Mouse (Mus musculus) heart, postnatal 4 days (tissue): ENCODE data around the gene Ndufa3. TPM values are rescaled to one million over a fixed set of nuclear protein-coding genes. Genes with fewer than 3 reads are reported as not detected.
A peak's percentile ranks its signal among the peaks of the same experiment; 100 is the strongest.
"Not testable (repeated sequence)": the region's sequence is repeated elsewhere in the genome, so short reads cannot be mapped to it uniquely, and the experiment has no call there.

Source experiments
- DNase-seq: peaks from one replicate; pipeline ENCODE4 v3.0.0; 2021
- total RNA-seq, 2 experiments: library from RNA; stranded (reverse); gene quantifications; 2 replicates each; pipeline ENCODE4 v1.2.3; 2021

Ndufa3 gene
- 1,000 to 10,000 TPM; 1,232 to 1,303 TPM for total RNA-seq

DNA sequence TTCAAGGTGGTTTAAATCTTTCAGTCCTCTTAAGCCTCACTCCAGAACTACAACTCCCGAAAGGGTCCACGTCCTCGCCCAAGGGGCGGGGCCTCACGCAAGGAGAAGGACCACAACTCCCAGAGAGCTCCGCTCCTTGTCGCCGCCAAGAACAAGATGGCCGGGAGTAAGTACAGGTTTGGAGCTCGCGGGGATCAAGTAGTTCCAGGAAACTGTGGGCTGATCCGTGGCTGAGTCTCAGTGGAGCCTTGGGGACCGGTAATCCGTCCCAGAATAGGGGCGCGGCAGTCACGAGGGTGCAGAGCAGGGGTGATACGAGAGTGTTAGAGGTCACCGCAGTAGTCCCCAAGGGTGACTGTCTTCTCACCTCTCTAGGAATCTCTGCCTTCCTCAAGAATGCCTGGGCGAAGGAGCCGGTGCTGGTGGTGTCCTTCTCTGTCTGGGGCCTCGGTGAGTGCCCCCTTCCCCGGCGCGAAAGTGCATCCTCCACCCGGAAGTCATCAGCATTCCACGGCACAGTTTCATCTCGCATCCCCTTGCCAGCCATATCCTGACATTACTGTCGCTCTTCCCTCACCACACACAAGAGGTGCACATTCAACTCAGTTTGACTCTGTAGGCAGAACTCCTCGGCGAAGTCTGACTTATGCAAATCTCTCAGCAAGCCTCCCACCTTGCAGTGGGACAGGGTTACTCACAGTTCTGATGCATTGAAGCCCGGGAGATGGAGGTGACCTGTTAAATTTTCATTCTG is at the start of gene Ndufa3:
TSS of gene Ndufa3 (plus strand) at position 132 of the 754 bp plus-strand sequence.
- DNase-seq = peak; percentile 88

DNA sequence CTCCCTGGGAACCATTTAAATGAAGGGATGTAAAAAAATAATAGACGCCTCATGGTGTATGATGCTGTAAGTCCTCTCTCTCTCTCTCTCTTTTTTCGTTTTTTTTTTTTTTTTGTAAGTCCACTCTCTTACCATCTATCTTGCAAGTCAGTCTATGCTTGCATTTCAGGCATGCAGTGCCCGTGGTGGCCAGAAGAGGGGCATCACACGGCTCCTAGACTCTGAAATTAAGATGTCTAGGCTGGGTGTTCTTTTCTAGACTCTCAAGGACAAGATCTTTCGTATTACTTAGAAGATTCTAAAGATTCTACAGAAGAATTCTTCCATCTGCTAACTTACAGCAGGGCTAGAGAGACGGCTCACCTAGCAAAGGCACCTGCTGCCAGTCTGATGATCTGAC is 47.4 kb upstream of the Ndufa3 start:
- DNase-seq = no peak

DNA sequence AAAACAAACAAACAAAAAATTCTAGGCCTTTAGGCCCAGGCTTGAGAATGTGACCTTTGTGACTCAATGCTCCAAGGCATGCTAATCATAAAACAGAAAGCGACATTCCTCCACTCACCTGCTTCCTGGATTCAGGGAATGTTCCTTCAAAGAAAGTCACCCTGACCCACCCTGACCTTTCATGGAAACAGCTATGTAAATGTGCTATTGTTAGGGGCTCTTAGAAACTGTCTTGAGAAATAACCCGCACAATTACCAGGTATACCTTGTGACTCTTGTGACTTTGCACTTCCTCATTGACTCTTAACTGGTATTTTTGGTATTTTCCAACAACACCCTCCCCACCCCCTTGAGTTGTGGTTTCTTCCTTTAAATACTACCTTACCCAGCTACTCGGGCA is 46.6 kb upstream of the Ndufa3 start:
- DNase-seq = not testable (repeated sequence)

DNA sequence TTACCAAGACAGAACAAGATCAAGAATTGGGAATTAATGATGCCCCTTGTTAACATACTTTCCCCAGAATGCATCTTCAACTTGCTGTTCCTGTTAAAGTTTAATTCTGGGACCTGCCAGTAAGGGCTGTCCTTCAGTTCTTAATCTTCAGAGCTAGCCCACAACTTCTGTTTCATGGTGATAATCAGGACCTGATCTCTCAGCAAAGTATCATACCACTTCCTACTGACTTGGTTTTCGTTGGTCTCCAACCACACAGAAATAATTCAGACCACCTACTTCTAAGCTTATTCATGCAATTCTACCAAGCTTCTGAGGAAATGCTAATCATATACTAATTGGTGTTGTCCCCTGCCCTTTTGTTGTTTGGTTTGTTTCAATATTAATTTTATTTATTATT is 45.3 kb upstream of the Ndufa3 start:
- DNase-seq = no peak

DNA sequence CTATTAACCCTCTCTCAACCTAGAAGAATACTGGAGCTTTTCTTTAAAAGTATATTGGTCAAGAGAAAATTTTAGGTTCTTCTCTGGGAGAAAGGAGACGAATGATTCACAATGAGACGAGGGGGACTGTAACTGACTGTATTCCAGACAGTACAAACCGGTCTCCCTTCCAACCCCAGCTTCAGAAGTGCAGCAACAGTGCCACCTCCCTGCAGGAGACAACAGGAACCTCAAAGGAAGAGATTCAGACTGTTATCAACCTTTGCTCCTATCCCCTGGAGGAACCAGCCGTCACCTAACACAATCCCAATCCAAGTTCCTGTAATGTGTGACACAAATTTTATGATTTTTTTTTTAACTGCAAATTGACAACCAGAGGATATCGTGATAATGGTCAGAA is 43.0 kb upstream of the Ndufa3 start:
- DNase-seq = no peak

DNA sequence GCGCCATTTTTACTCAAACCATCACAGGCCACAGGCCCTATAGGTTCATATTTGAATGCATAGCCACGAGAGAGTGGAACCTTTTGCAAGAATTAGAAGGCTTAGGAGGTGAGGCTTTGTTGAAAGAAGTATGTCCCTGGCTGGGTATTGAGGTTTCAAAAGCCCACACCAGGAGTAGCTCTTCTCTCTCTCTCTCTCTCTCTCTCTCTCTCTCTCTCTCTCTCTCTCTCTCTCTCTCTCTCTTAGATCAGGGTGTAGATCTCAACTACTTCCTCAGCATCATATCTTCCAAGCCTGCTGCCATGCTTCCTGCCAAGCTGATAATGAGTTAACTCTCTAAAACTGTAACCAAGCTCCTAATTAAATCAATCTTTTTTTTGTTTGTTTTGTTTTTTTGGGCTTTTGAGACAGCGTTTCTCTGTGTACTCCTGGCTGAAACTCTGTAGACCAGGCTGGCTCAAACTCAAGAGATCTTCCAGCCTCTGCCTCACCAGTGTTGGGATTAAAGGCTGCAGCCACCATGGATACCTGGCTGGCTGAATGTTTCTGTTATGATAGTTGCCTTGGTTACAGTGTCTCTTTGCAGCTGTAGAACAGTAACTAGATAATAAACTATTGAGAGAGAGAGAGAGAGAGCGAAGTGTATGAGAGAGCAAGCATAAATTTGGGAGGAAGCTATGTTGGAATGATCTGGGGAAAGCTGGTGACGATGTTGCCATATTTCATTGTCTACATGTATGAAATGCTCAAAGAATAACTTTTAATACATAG is 40.6 kb upstream of the Ndufa3 start:
- DNase-seq = no peak

DNA sequence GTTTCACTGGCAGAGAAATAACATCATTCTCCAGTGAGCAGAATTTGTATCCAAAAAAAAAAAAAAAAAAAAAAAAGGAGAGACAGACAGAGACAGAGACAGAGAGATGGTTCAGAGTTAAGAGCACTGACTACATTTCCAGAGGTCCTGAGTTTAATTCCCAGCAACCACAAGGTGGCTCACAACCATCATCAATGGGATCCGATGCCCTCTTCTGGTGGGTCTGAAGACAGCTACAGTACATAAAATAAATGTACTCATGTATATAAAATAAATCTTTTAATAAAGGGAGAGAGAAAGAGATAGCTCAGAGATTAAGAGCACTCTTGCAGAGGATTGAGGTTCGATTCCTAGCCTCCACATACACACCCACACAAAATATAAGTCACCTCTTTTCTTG is 39.0 kb upstream of the Ndufa3 start:
- no peak for DNase-seq

DNA sequence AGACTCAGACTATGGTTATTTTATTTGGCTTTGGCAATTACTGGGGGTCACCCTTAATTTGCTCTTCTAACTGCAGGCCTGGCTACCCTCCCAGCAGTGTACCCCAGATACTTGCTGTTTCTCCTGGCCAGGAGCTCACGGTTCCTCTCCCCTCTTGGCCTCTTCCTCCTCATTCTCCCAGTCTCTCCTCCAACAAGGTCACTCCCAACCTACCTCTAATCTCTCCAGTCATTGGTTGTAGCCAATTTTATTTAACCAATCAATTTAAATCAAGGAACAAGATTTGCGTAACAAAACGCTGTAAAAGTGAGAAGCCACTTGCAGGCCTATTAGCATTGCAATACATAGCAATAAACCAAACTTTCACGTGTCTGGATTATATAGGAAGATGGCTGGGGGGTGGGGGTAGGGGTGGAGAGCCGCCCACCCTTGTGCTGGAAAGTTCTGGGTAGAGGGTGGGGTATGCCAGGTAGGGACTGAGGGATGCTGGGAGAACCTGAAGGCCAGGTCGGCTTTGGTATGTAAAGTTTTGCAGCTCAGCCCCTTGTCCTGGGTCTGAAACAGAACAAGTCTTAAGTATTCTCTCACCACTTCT is 38.1 kb upstream of the Ndufa3 start:
- DNase-seq = no peak

DNA sequence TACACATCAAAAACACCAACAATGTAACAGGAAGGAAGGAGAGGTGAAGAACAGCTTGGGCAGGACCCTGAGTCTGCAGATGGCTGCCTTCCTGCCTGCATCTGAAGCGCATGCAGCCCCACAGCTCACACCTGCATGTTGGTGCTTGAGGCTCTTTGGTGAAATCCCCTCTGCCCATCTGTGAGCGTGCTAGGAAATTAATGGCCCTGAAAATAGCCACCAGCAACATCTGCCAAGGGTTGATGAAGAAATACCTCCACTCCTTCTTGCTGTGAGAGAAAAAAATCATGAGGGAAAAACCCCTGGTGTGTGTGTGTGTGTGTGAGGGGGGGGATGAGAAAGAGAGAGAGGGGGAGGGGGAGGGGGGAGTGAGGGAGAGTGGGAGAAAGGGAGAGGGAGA is 37.1 kb upstream of the Ndufa3 start:
- DNase-seq = no peak

DNA sequence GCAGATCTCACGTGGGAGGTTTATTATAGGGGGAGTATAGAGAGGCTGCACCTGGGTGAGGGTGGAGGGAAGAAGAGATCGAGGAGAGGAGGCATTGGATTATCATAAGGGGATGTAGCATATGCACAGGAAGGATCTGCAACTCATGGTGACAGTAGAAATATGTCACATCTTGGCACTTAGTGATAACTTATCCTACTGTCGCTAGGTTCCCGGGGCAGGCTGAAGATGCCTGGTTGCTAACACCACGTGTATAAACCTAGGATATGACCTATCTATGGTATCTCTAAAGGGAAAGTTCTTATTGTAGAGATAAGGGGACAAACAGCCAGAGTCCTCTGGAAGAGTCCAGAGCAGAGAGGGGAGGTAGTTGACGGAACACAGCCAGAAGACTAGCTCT is 31.4 kb upstream of the Ndufa3 start:
- no peak for DNase-seq

DNA sequence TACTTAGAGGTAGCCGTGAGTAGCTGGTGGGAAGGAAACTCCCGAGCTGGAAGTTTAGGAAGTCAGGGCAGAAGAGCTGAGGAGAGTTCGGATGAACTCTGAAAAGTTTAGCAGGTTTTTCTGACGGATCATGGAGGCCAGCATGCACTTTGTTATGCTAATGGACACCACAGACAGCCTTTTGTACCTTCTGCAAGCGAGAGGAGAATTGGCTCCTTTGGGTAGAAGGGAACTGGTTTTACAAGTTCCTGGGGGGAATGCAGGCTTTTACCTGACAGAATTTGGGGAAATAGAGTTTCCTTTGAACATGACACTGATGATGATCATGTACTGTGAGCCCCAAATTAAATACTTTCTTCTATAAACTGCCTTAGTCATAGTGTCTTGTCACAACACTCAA is 30.9 kb upstream of the Ndufa3 start:
- no peak for DNase-seq

DNA sequence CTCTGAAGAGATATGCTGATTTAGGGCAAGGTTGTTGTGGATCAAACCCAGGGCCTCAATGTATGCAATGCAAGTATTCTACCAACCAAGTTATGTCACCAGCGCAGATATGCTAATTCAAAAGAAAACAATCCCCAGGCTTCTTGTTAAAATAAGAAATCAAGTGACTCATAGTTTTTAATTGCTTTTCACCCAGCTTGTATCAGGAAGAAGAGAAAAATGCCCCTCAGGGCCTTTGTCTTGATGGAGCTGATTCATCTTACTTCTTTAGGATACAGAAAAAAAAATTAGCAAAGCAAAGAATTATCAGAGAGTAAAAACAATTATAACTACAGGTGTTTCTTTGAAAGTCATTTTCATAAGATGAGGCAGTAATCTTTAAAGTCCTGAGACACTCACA is 29.9 kb upstream of the Ndufa3 start:
- DNase-seq = no peak

DNA sequence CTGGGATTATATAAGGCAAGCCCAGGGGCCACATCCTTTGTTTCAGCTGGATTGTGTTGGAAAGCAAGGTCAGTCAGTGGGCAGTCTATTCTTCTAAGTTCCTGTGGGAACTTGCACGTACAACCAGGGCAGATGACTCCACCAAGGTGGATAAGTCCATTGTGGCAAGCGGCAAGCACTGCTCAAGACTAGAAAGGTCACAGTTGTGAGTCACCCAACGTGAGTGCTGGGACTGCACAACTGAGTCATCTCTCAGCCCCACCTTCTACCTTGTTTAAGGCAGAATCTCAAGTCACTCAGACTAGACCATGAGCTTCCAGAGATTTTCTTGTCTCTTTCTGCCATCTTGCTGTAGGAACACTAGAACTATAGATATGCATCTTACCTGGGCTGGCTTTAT is 26.6 kb upstream of the Ndufa3 start:
- DNase-seq = no peak

DNA sequence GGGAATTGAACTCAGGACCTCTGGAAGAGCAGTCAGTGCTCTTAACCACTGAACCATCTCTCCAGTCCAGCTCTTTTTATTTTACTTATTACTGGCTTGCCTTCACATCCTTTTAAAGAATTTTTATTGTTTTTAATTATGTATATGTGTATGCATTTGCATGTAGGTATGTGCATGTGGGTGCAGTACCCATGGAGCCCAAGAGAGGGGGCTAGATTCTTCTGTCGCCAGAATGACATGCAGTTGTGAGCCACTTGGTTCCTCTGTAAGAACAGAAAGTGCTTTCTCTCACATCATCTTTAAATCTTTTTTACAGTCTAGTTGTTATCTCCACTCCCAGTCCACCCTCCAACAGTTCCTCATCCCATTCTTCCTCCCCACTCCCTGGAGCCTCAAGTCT is 25.6 kb upstream of the Ndufa3 start:
- DNase-seq = no peak

DNA sequence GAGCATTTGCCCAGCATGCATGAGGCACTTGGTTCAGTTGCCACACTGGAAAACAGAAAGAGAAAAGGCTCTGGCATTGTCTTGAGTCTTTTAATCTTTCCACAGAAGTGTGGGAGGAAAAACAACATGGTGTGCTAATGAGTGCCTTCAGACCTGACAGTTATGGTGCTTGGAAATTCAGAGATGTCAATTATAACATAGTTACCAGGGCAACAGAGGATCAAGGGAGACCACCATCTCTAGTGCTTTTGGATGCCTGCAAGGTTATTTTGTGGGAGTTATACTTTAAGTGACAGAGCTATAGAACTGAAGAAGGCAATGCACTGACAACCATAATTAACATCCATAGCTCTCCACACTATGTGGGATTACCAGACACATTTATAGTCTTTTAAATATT is 23.3 kb upstream of the Ndufa3 start:
- no peak for DNase-seq

DNA sequence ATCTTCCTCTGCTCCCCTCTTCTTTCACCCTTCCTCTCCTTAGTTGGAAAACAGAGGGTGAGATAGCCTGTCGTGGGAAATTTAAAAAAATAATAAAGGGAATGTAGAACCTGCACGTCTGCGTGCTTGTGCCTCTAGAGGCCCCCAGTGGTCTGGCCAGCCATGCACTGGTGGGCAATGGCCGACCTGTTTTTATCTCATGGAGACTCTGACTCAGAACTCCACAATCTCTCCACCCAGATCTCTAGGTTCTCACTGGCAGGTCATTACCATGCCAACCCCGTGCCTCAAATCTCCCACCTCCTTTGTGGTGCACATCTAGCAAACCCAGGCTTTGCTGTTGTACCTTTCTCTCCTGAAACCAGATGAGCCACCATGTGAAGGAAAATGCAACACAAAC is 22.5 kb upstream of the Ndufa3 start:
- no peak for DNase-seq

DNA sequence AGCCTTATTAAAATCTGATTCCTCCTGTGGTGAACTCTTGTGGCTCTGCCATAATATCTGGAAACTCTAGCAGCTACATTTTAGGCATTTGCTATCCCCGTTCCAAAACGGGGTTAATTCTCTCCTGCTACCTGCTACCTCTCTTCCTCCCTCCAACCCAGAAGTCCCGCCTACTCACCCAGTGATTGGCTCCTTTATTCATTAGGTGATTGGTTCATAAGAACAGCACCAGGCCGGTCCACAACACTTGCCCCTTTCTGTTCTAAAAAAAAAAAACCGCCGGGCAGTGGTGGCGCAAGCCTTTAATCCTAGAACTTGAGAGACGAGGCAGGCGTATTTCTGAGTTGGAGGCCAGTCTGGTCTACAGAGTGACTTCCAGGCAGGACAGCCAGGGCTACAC is 22.0 kb upstream of the Ndufa3 start:
- peak; percentile 23 for DNase-seq

DNA sequence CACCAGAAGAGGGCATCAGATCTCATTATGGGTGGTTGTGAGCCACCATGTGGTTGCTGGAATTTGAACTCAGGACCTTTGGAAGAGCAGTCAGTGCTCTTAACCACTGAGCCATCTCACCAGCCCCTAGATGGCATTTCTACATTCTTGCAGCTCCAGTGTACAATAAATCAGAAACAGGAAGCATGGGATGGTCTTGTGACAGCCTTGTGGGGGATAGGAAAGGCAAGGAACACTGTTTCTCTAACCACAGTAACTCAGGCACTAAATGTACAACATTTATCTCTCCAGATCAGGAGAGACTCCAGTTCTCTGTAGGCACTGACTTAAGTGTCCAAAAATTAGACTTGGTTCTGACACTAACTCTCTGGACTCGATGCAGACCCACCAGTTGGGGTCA is 19.4 kb upstream of the Ndufa3 start:
- not testable (repeated sequence) for DNase-seq

DNA sequence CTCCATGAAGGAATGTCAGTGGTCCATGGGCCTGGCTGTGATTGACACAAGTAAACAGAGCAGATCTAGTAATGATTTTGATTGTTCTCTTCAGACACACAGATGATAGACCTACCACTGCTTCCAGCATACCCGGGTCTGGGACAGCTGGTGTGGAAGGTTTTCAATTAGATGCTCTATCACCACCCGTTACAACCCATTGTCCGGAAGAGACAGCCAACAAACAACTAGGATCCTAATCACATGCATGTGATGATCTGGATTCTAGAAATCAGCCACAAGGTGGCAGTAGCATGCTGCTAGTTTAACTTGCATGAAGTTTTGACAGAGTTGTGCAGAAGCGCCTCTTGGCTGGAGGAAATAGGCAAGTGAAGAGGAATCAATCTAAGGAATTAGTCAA is 16.1 kb upstream of the Ndufa3 start:
- DNase-seq = peak; percentile 77

DNA sequence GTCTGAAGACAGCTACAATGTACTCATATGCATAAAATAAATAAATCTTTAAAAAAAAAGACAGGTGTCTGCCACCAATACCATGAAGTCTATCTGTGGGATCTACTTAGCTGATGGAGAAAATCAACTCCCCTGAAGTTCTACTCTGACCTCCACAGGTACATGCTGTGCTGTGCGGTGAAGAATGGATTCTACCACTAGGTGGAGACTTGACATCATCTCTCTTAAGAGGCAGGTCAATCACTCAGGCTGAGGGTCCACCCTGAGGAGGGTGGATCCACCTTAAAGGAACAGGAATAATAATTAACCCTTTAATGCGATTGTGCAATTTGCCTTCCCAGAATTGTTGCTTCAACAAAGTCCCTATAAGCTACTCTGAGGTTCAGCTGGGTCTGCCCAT is 10.4 kb upstream of the Ndufa3 start:
- peak; percentile 47 for DNase-seq

DNA sequence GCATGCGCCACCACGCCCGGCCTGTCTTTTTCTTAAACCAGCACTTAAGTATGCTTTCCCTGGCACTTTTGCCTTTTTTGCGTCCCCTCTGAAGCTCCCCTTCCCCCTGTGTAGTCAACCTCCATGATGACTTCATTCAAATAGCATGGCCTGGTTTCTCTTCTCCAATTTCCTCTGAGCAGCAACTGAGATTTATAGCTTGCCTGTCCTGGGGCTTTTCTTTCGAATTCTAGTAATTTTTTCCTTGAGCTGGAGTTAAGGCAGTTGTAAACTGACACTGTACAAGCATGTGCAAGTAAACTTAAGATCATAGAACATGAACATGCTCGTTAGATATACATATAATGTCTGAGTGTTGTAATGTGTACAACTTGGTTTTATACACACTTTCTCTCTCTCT is 9.8 kb upstream of the Ndufa3 start:
- no peak for DNase-seq

DNA sequence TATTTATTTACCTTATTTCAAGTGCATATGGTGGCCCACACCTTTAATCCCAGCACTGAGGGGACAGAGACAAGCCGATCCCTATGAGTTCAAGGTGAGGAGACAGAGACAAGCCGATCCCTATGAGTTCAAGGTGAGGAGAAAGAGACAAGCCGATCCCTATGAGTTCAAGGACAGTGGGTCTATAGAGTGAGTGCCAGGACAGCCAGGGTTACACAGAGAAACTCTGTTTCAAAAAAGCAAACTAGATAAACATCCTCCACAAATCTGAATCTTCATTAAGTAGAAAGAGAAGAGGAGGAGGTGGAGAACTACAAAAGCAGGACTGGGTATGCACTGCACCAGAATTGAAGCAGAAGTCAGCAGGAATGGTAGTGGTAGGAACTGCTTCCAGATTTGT is 8.5 kb upstream of the Ndufa3 start:
- no peak for DNase-seq

DNA sequence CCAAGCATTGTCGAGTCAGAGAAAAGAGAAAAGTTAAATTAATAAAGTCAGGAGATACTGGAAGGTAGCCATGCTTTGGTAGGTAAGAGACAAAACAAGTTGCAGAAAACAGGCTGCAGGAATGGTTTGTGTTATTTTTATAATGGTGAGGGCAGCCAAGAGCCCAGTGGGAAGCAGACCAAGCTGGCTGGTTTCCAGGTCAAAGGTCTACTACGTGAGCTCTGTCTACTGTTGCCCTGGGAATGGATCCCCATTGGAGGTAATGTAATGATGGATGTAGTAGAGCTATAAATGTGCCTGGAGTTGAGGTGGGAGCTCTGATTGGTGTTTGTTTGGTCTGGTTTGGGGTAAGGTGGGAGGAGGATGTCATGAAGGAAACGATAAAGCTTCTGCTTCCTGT is 8.1 kb upstream of the Ndufa3 start:
- DNase-seq = peak; percentile 86

DNA sequence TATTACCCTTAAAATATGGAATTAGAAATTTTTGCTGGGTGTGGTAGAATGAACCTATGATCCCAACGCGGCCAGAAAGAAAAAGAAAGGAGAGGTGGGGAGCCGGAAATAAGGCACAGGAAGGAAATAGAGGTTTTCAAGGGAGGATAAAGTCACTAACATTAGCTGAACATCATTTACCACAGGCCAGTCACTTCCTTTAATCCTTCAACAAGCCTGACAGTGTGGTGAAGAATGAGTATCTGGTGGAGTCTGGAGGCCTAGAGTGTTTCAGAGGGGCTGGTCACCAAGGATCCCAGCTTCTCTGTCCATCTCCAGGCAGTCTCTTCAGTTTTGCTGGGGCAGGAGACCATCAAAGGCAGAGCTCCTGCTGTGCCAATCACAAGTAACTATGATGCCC is 6.7 kb upstream of the Ndufa3 start:
- no peak for DNase-seq
